ENCODE assay signal across 13 mouse cellular contexts in genomic region chr9:116677142-116677541, GRCm38 (mm10).
A peak's percentile ranks its signal among the peaks of the same experiment; 100 is the strongest.
DNase-seq lines count a peak whose midpoint lies in the region; ATAC-seq lines count a peak whose summit lies in the region.
"Had no signal": no experiment of that assay in that cellular context is flagged by ENCODE, and none has a peak within 500 bp of the region (broad histone marks: within the 10 kb centered on the region; RNA-seq: fewer than 3 reads in every experiment).

No protein-coding gene starts in this region.

- H3K9me3 ChIP-seq in limb, embryonic 12.5 days: no peaks in the 10 kb centered on the region
- H3K9me3 ChIP-seq in limb, embryonic 10.5 days (replicated peaks): no peaks in the 10 kb centered on the region
- H3K9me3 ChIP-seq in stomach, embryonic 14.5 days (ENCODE audit: control insufficient read depth, low read depth, low read length): no peaks in the 10 kb centered on the region
- H3K9me3 ChIP-seq: hindbrain, embryonic 12.5 days had no signal

- intact Hi-C loops in heart, postnatal 10 days (cut with DNase I): loop anchor here (10.0 kb wide), 1 partner anchor 252 kb away; no protein-coding TSS in a partner anchor

- no peaks in the 10 kb centered on the region for H3K27me3 ChIP-seq in limb, embryonic 12.5 days
- no peaks in the 10 kb centered on the region for H3K27me3 ChIP-seq in limb, embryonic 10.5 days (ENCODE audit: low read depth, poor library complexity, severe bottlenecking)
- no peaks in the 10 kb centered on the region for H3K27me3 ChIP-seq in stomach, embryonic 14.5 days (ENCODE audit: control insufficient read depth, insufficient read depth, low read length)
- H3K27me3 ChIP-seq: hindbrain, embryonic 12.5 days had no signal

- peaks cover 16% of the 10 kb centered on the region for H3K4me1 ChIP-seq in limb, embryonic 12.5 days (replicated peaks)
- peaks cover 5% of the 10 kb centered on the region for H3K4me1 ChIP-seq in limb, embryonic 10.5 days
- peaks cover 4% of the 10 kb centered on the region; the same call in 1 of the 2 replicates for H3K4me1 ChIP-seq in stomach, embryonic 14.5 days (ENCODE audit: control insufficient read depth, insufficient read depth, low read length)
- H3K4me1 ChIP-seq: hindbrain, embryonic 12.5 days had no signal

- H3K36me3 ChIP-seq in limb, embryonic 12.5 days: no peaks in the 10 kb centered on the region; the same call in 1 of the 2 replicates
- no peaks in the 10 kb centered on the region for H3K36me3 ChIP-seq in limb, embryonic 10.5 days
- H3K36me3 ChIP-seq in stomach, embryonic 14.5 days (ENCODE audit: control insufficient read depth, insufficient read depth, low read length): no peaks in the 10 kb centered on the region
- H3K36me3 ChIP-seq: hindbrain, embryonic 12.5 days had no signal

- H3K9ac ChIP-seq in limb, embryonic 12.5 days (replicated peaks): no peak overlapping the region
- H3K9ac ChIP-seq in stomach, embryonic 14.5 days (replicated peaks; ENCODE audit: low read depth, low read length): no peak overlapping the region
- H3K9ac ChIP-seq: hindbrain, embryonic 12.5 days had no signal

- peak; percentile 87 for DNase-seq in heart, adult 11 months
- no peak for DNase-seq in heart, adult 9 months (ENCODE audit: low spot score in 2 of 2)
- no peak for DNase-seq in limb, embryonic 10.5 days (ENCODE audit: low spot score)
- DNase-seq in heart, postnatal 10 days: peak; percentile 22 to 37
- DNase-seq in c-Kit-positive CD71-positive TER-119-positive erythroid progenitor cells, embryonic 14.5 days (ENCODE audit: low spot score): no peak
- no peak for DNase-seq in urinary bladder, postnatal 10 days (ENCODE audit: low spot score)
- DNase-seq: B cell, adult 2 months; cerebellum, adult 18-20 months had no signal

- 0 out of 2 replicates have a peak overlapping the region, but pooled peaks have one; percentile 19 for H3K27ac ChIP-seq in limb, embryonic 12.5 days
- no peak overlapping the region for H3K27ac ChIP-seq in limb, embryonic 10.5 days
- H3K27ac ChIP-seq in stomach, embryonic 14.5 days (ENCODE audit: low read length): peak overlapping the region; percentile 80
- H3K27ac ChIP-seq: hindbrain, embryonic 12.5 days; left cerebral cortex, adult 2 months had no signal

- H3K4me3 ChIP-seq in limb, embryonic 12.5 days (replicated peaks): no peak overlapping the region
- H3K4me3 ChIP-seq in limb, embryonic 10.5 days: no peak overlapping the region
- no peak overlapping the region for H3K4me3 ChIP-seq in stomach, embryonic 14.5 days (ENCODE audit: low read depth, low read length)
- H3K4me3 ChIP-seq: hindbrain, embryonic 12.5 days; left cerebral cortex, adult 2 months had no signal

- H3K4me2 ChIP-seq in limb, embryonic 12.5 days: no peak overlapping the region
- H3K4me2 ChIP-seq in stomach, embryonic 14.5 days (replicated peaks; ENCODE audit: low read depth, low read length): no peak overlapping the region
- H3K4me2 ChIP-seq: hindbrain, embryonic 12.5 days; liver, embryonic 11.5 days had no signal

- 67% methylated on average over 4 of the region's 4 CpGs for WGBS in limb, embryonic 12.5 days
- 82% methylated on average over 4 of the region's 4 CpGs for WGBS in limb, embryonic 10.5 days
- 47% methylated on average over 4 of the region's 4 CpGs for WGBS in stomach, embryonic 14.5 days

- ATAC-seq in limb, embryonic 12.5 days (ENCODE audit: insufficient number of reproducible peaks, insufficient read depth, low FRiP score, low TSS enrichment, low read depth): no peak
- ATAC-seq in stomach, embryonic 14.5 days (ENCODE audit: insufficient number of reproducible peaks, insufficient read depth, low FRiP score, low read depth): no peak

Comparison
In these comparisons a context has a peak if more than half of its experiments do, and no peak if none do; other contexts are left out.
1. DNase-seq: peak in heart, adult 11 months (single experiment) and heart, postnatal 10 days (2 of 2); none in heart, adult 9 months (0 of 2), limb, embryonic 10.5 days (single experiment), c-Kit-positive CD71-positive TER-119-positive erythroid progenitor cells, embryonic 14.5 days (single experiment) and urinary bladder, postnatal 10 days (single experiment).